Mouse (Mus musculus) CH12F3 (cell line): ENCODE data around the gene Hk2.

Experiments
- in situ Hi-C: fragments of 300-500 bp; cut with MboI; formaldehyde crosslinking; loops from 2 replicates; pipeline ENCODE4 v1.14.3; 2020; ENCODE audit warnings: low sequenced_read_pairs

Hk2 gene

GRCm38 (mm10) chr6:82771059-82771458 is 3.2 kb downstream of the Hk2 start:
- in situ Hi-C loops: no loop called here

DNA sequence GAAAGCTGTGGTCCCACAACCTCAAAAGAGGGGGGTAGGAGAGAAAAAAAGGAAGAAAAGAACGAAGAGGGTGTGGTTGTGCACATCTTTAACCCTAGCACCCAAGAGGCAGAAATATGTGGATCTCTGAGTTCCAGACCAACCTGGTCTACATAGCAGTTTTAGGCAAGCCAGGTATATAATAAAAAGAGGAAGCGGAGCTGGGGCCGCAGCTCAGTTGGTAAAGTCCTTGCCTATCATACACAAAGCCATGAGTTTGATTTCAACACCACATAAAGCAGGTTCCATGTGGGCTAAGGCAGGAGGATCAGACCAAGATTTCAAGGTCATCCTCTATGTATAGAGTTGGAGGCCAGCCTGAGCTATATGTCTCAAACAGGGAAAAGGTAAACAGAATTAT is 4.0 kb downstream of the Hk2 start:
- in situ Hi-C loops: no loop called here

GRCm38 (mm10) chr6:82769704-82770103 is 4.5 kb downstream of the Hk2 start:
- in situ Hi-C loops: no loop called here

DNA sequence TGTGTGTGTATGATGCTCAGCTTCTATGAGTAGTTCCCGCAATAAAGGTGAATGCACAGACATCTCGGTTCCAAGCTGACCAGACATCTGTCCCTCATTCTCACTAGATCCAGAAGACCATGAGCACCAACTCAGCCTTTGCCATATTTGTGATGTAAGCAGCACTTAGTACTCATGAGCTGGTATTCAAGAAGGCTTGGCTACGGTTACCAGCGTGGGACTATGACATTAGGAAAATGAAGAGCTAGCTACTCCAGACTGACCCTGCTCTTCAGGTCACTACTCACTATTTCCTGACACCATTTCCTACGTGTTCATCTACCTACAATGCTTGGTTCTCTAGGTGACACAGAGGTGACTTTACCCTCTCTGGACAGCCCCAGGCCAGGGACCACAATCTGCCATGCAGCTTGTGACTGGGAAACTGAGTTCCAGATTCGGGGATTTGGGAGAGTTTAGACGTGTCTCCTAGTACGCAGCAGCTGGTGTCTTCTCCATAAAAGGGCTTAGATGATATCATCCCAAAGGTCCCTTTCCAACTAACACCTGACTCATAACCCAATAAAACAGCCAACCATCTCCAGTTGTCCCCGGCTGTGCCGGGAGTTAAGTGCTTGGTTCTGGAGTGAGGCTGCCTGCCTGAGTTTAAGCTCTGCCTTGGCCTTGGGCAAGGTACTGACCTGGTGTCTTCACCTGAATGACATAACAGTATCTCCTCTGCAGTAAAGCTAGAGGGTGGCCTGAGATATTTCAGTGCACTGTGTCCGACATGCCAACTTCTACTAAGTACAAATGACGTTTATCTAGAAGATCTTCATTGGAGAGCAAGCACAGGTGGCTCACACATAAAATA is 6.3 kb downstream of the Hk2 start:
- in situ Hi-C loops: no loop called here

- in situ Hi-C loops: no loop called here
These were observed 7.6 kb downstream of the Hk2 start for GRCm38 (mm10) chr6:82766636-82767035.

DNA sequence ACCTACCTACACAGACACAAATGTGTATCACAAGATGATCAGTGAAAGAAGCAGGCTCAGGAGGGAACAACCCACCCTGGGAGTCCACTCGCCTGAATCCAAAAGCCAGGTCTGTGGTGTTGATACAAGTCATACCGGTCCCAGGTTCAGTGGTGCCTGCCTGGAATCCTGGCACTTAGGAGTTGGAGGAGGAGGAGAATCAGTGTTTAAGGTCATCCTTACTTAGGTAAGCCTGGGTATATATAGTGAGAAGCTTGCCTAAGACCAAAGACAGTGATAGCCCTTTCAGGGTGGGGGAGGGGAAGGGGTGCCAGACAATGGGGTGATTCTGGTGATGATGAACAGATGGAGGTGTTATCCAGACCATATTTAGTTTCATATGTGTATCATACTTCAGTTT is 9.0 kb downstream of the Hk2 start:
- in situ Hi-C loops: no loop called here

DNA sequence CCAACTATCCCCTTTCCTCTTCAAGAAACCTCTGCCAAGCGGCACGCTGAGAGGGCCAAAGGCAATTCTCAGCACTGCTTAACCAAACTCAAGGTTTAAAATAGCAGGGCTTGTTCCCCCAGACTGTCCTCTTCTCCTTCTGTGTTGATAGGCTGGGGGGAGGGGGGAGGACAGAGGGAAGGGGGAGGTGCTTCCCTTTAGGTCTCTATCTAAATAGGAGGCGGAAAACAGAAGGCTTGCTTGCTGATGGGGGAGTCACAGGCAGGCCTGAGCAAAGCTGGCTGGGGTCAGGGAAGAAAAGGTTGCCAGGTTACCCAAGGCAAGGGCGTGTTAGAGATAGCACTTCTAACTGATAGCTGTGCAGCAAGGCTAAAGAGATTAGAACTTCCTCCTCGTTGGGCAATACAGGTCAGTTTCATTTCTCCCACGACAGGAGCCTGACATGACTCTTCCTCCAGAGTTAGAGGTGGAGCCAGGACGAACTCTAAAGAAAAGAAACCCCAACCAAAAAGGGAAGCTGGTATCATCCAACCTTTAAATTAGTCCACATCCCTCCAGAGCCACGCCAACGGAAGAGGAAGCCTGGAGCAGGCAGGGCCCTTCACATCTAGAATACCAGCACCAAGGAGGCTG is 10.3 kb downstream of the Hk2 start:
- in situ Hi-C loops: no loop called here

DNA sequence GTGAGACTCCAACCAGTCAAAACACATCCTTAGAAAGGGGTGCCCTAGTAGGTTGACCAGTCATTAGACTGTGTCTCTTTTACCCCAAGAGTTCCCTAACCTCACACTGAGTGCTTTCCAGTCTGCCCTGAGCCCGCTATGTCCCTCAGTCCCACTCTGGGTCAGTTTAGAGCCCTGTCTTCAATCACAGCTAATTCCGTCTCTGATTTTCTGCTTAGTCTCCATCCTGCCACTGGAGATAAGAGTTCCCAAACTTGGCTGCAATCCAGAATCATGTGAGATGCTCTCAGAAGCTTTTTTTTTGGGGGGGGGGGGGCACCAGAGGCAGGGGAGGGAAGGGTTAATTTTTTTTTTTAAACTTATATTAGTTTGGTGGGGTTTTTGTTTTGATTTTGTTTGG is 11.5 kb downstream of the Hk2 start:
- in situ Hi-C loops: no loop called here

GRCm38 (mm10) chr6:82760749-82761357 is 13.4 kb downstream of the Hk2 start:
- in situ Hi-C loops: no loop called here

DNA sequence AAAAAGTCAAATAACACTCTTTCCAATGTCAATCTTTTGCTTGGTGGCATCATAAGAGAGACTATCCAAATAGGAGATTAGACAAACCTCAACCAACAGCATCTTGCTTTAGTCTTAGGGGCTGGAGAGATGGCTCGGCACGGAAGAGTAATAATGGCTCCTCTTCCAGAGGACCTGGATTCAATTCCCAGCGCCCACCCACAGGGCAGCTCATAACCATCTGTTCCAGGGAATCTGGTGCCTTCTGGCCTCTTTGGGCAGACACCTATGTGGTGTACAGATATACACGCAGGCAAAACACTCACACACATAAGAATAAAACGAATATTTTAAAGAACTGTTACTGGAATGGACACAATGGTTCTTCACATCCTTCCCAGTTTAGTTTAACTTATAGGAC is 15.0 kb downstream of the Hk2 start:
- in situ Hi-C loops: no loop called here

DNA sequence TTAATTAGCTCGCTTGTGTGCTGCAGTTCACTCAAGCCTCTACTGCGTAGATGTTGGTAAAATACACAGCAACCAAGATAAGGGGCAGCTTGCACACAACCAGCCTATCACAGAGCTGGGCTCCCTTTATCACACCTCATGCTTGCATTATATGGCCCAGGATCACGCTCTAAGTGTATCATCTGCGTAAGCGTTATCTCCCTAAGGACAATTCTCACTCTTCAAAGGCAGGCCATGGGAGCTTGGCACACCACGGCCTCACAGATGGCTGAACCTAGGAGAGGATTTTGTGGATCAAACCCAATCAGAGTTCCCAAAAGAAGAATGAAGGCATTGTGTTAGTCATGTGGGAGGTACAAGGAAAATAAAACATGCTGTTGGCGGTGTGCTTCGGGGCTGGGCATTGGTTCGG is 17.4 kb downstream of the Hk2 start:
- in situ Hi-C loops: no loop called here

DNA sequence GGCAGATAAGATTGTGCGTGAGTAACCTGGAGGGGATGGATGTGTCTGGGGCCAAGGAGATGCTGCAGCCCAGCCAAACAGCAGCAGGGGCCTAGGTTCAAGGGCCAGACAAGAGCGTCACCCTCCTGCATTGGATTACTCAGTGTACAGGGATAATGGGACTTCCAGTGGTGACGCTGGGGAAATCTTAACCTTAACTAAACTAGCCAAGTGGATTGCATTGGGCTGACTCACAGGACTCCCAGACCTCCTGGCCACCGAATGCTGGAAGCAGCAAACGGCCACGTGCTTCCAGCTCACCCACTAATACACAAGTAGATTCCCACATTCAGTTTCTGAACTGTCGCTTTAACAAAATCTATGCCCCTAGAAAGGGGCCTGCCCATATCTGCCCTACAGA is 18.0 kb downstream of the Hk2 start:
- in situ Hi-C loops: no loop called here

DNA sequence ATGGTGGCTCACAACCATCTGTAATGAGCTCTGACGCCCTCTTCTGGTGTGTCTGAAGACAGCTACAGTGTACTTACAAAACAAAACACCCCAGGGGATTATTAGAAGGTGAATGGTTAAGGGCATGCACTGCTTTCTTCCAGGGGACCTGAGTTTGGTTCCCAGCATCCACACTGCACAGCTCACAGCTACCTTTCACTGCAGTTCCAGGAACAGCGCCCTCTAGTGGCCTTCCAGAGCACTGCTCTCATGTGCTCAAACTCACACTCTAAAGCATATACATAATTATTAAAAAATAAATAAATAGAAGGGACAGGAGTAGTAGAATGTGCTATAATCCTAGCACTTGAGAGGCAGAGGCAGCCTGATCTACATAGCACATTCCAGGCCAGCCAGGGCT is 18.9 kb downstream of the Hk2 start:
- in situ Hi-C loops: no loop called here

DNA sequence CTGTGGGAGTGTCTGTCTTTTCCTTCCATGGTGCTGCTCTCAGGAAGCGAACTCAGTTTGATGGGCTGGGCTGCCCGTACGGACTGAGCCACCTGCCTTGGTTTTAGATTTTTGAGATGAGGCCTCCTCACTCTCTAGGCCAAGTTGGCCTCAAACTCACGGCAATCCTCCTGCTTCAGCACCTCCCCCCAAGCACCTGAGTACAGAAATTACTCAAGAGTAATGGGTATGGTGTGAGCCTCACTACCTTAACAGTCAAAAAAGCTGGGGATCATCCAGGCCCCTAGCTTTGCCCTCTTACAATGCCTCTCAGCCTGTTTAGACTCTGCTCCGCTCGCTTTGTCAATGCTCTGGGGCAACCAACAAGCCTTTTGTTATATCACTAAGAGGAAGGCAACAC is 19.5 kb downstream of the Hk2 start:
- in situ Hi-C loops: no loop called here

- in situ Hi-C loops: no loop called here
These were observed 20.5 kb downstream of the Hk2 start for GRCm38 (mm10) chr6:82753638-82754361.

- in situ Hi-C loops: no loop called here
These were observed 21.2 kb downstream of the Hk2 start for GRCm38 (mm10) chr6:82753061-82753460.

DNA sequence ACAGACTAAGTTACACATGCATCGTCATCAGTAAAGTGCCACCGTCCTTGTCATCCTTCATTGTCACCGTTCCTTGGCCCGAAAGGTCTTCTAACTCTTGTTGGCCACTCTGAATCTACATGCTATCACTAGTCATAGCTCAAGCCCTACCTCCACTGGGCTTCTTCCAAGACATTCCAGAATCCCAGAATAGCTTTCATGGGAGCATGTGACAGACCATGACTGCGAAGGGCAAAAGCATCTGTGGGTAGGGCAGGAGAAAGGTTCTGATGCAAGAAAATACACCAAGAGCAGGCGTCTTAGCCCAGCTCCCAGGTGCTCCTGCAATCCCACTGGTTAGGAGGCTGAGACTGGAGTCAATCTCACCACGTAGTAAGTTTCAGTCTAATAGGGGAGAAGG is 22.5 kb downstream of the Hk2 start:
- in situ Hi-C loops: no loop called here

DNA sequence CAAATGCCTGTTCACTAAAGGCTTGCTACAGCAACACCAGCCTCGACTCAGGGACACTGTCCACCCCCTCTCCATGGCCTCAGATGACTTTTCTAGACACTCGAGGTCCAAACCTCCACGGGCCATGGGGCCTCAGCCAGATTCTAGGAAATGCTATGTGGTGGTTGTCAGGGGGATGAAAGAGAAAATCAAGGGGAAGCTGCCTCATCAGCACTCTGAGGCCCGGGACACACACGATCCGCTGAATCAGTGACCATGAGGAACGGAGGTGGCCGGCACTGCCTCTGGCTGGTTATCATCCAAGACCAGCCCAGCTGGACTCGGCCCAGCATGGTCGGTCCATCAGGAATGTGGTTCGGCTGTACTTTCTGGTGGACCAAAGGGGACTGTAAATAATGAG is 23.2 kb downstream of the Hk2 start:
- in situ Hi-C loops: no loop called here

DNA sequence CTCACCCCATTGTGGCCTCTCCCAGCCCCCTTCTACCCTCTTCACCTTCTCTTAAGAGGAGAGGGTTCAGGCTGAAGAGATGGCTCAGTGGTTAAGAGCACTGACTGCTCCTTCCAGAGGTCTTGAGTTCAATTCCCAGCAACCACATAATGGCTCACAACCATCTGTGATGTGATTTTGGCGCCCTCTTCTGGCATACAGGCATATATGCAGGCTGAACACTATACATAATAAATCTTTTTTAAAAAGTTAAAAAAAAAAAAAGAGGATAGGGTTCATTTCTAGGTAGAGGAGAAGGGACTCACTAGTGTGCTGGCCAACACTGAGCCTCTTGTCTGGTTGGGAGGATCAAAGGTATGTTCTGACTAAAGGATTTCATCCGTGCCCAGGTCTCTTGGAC is 24.2 kb downstream of the Hk2 start:
- in situ Hi-C loops: no loop called here

DNA sequence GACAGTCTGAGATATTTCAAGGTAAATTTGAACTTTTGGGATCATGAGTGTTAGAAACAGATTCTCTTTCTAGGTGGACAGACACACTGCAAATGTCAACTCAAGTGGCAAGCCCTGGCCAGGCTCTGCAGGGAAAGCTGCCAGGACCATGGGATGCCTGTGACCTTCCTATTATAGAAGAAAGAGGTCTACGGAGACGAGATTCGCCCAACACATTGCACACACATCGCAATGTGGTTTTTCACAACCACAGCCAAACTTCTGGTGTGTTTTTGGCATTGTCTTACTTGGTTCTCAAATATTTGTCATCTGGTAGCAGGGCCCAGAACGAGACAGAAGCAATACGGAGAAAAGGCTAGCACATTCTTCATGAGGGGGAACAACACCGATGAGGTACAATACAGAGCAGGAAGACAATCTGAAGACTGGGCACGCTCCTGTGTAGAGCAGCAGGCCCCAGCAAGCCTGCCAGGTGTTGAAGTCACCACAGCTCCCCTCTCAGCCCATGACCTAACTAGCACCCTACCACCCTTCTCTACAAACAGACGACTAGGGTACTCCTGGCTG is 26.1 kb downstream of the Hk2 start:
- in situ Hi-C loops: no loop called here

GRCm38 (mm10) chr6:82747085-82747484 is 27.2 kb downstream of the Hk2 start:
- in situ Hi-C loops: no loop called here
